Mouse (Mus musculus): ENCODE results near the gene Retreg1. TPM values are rescaled to one million over a fixed set of nuclear protein-coding genes. Genes with fewer than 3 reads are reported as not detected.

The Retreg1 gene
- polyA plus RNA-seq, 1 experiment from 2014 or later = 44.9 TPM

- H3K36me3 ChIP-seq (ENCODE audit: inconsistent target) = peaks cover 12% of the 10 kb centered on the region; the same call in 1 of the 2 replicates
- no peak overlapping the region for H3K27ac ChIP-seq
- no peak overlapping the region for H3K4me3 ChIP-seq (ENCODE audit: inconsistent target)
- H3K79me2 ChIP-seq (ENCODE audit: inconsistent target) = no peaks in the 10 kb centered on the region
- WGBS (ENCODE audit: missing documents) = 50% methylated on average over 11 of the region's 11 CpGs
Measured at GRCm38 (mm10) chr15:25811834-25812250, 31.1 kb upstream of the Retreg1 start.

GRCm38 (mm10) chr15:25812479-25812878 lies 30.5 kb upstream of the Retreg1 start:
- Histone ChIP-seq H3K36me3 (ENCODE audit: inconsistent target) (peaks cover 12% of the 10 kb centered on the region; the same call in 1 of the 2 replicates), H3K27ac (no peak overlapping the region), H3K79me2 (ENCODE audit: inconsistent target) (no peaks in the 10 kb centered on the region), H3K4me3 (ENCODE audit: inconsistent target) (no peak overlapping the region)
- 49% methylated on average over 8 of the region's 12 CpGs for WGBS (ENCODE audit: missing documents)

- WGBS (ENCODE audit: missing documents) = 86% methylated on average over 3 of the region's 3 CpGs
- Histone ChIP-seq H3K36me3 (ENCODE audit: inconsistent target) (peaks cover 4% of the 10 kb centered on the region; the same call in 1 of the 2 replicates), H3K79me2 (ENCODE audit: inconsistent target) (no peaks in the 10 kb centered on the region), H3K4me3 (ENCODE audit: inconsistent target) (no peak overlapping the region), H3K27ac (no peak overlapping the region)
Measured at GRCm38 (mm10) chr15:25814535-25814934, 28.4 kb upstream of the Retreg1 start.

GRCm38 (mm10) chr15:25817191-25817590 lies 25.8 kb upstream of the Retreg1 start:
- WGBS (ENCODE audit: missing documents) = 96% methylated on average over 2 of the region's 2 CpGs
- no peak overlapping the region for H3K4me3 ChIP-seq (ENCODE audit: inconsistent target)
- no peak overlapping the region for H3K27ac ChIP-seq
- no peaks in the 10 kb centered on the region for H3K36me3 ChIP-seq (ENCODE audit: inconsistent target)
- no peaks in the 10 kb centered on the region for H3K79me2 ChIP-seq (ENCODE audit: inconsistent target)

- H3K27ac ChIP-seq = no peak overlapping the region
- H3K79me2 ChIP-seq (ENCODE audit: inconsistent target) = no peaks in the 10 kb centered on the region
- no peak overlapping the region for H3K4me3 ChIP-seq (ENCODE audit: inconsistent target)
- H3K36me3 ChIP-seq (ENCODE audit: inconsistent target) = no peaks in the 10 kb centered on the region
Measured at GRCm38 (mm10) chr15:25821981-25822380, 21.0 kb upstream of the Retreg1 start.

- H3K27ac ChIP-seq = no peak overlapping the region
Measured at GRCm38 (mm10) chr15:25822656-25823055, 20.3 kb upstream of the Retreg1 start.

GRCm38 (mm10) chr15:25826531-25826961 lies 16.4 kb upstream of the Retreg1 start:
- H3K79me2 ChIP-seq (ENCODE audit: inconsistent target) = no peaks in the 10 kb centered on the region

More at GRCm38 (mm10) chr15:25822656-25823055, 20.3 kb upstream of the Retreg1 start:
- Histone ChIP-seq H3K36me3 (ENCODE audit: inconsistent target) (no peaks in the 10 kb centered on the region), H3K79me2 (ENCODE audit: inconsistent target) (no peaks in the 10 kb centered on the region), H3K4me3 (ENCODE audit: inconsistent target) (no peak overlapping the region)
- 74% methylated on average over 3 of the region's 3 CpGs for WGBS (ENCODE audit: missing documents)

GRCm38 (mm10) chr15:25828464-25828863 lies 14.5 kb upstream of the Retreg1 start:
- WGBS (ENCODE audit: missing documents) = 1% methylated on average over 10 of the region's 10 CpGs
- Histone ChIP-seq H3K79me2 (ENCODE audit: inconsistent target) (no peaks in the 10 kb centered on the region), H3K36me3 (ENCODE audit: inconsistent target) (no peaks in the 10 kb centered on the region), H3K4me3 (ENCODE audit: inconsistent target) (no peak overlapping the region), H3K27ac (peak overlapping the region; percentile 92)

More at GRCm38 (mm10) chr15:25826531-25826961, 16.4 kb upstream of the Retreg1 start:
- Histone ChIP-seq H3K27ac (0 out of 2 replicates have a peak overlapping the region, but pooled peaks have one; percentile 8), H3K4me3 (ENCODE audit: inconsistent target) (no peak overlapping the region), H3K36me3 (ENCODE audit: inconsistent target) (no peaks in the 10 kb centered on the region)
- WGBS (ENCODE audit: missing documents) = 93% methylated on average over 8 of the region's 8 CpGs

GRCm38 (mm10) chr15:25830426-25830825 lies 12.6 kb upstream of the Retreg1 start:
- WGBS (ENCODE audit: missing documents) = 8% methylated on average over 2 of the region's 2 CpGs
- Histone ChIP-seq H3K27ac (peak overlapping the region; percentile 92), H3K4me3 (ENCODE audit: inconsistent target) (no peak overlapping the region), H3K36me3 (ENCODE audit: inconsistent target) (no peaks in the 10 kb centered on the region), H3K79me2 (ENCODE audit: inconsistent target) (no peaks in the 10 kb centered on the region)

GRCm38 (mm10) chr15:25834282-25834681 lies 8.7 kb upstream of the Retreg1 start:
- no peak overlapping the region for H3K4me3 ChIP-seq (ENCODE audit: inconsistent target)
- no peak overlapping the region for H3K27ac ChIP-seq
- 79% methylated on average over 2 of the region's 2 CpGs for WGBS (ENCODE audit: missing documents)

GRCm38 (mm10) chr15:25834920-25835674 lies 7.9 kb upstream of the Retreg1 start:
- Histone ChIP-seq H3K4me3 (ENCODE audit: inconsistent target) (no peak overlapping the region), H3K36me3 (ENCODE audit: inconsistent target) (no peaks in the 10 kb centered on the region), H3K27ac (peak overlapping the region; percentile 44), H3K79me2 (ENCODE audit: inconsistent target) (no peaks in the 10 kb centered on the region)
- 72% methylated on average over 17 of the region's 17 CpGs for WGBS (ENCODE audit: missing documents)

More at GRCm38 (mm10) chr15:25834282-25834681, 8.7 kb upstream of the Retreg1 start:
- Histone ChIP-seq H3K79me2 (ENCODE audit: inconsistent target) (no peaks in the 10 kb centered on the region), H3K36me3 (ENCODE audit: inconsistent target) (no peaks in the 10 kb centered on the region)

GRCm38 (mm10) chr15:25842462-25843085 lies 406 bp upstream of the Retreg1 start:
- WGBS (ENCODE audit: missing documents) = 20% methylated on average over 16 of the region's 16 CpGs
- Histone ChIP-seq H3K4me3 (ENCODE audit: inconsistent target) (peak overlapping the region; percentile 38), H3K79me2 (ENCODE audit: inconsistent target) (peaks cover 42% of the 10 kb centered on the region), H3K27ac (peak overlapping the region; percentile 57), H3K36me3 (ENCODE audit: inconsistent target) (no peaks in the 10 kb centered on the region)

- Histone ChIP-seq H3K4me3 (ENCODE audit: inconsistent target) (peak overlapping the region; percentile 56), H3K27ac (peak overlapping the region; percentile 22; the same call in 1 of the 2 replicates), H3K79me2 (ENCODE audit: inconsistent target) (peaks cover 57% of the 10 kb centered on the region), H3K36me3 (ENCODE audit: inconsistent target) (no peaks in the 10 kb centered on the region)
- 50% methylated on average over 11 of the region's 11 CpGs for WGBS (ENCODE audit: missing documents)
Measured at GRCm38 (mm10) chr15:25844013-25844570, 1.1 kb downstream of the Retreg1 start.

- peak overlapping the region; percentile 56; the same call in 1 of the 2 replicates for H3K4me3 ChIP-seq (ENCODE audit: inconsistent target)
- H3K27ac ChIP-seq = no peak overlapping the region
- no peaks in the 10 kb centered on the region for H3K36me3 ChIP-seq (ENCODE audit: inconsistent target)
- WGBS (ENCODE audit: missing documents) = 66% methylated on average over 4 of the region's 4 CpGs
- peaks cover 64% of the 10 kb centered on the region for H3K79me2 ChIP-seq (ENCODE audit: inconsistent target)
Measured at GRCm38 (mm10) chr15:25844771-25845170, 1.8 kb downstream of the Retreg1 start.

Data from macrophage (primary cell).